Mouse (Mus musculus) CH12.LX (cell line): ENCODE measurements around the gene Syt3. TPM values are rescaled to one million over a fixed set of nuclear protein-coding genes. Genes with fewer than 3 reads are reported as not detected.
A peak's percentile ranks its signal among the peaks of the same experiment; 100 is the strongest.

Experiments used
- DNase-seq: peaks from one replicate; pipeline ENCODE4 v3.0.0-alpha.2; 2013; ENCODE audit errors: extremely low read depth
- H3K27ac ChIP-seq: 2 replicates; pipeline ENCODE4 v1.5.1; 2012; ENCODE audit warnings: low read depth, mild to moderate bottlenecking, control low read depth, moderate library complexity; ENCODE audit not compliant: insufficient read depth
- H3K27me3 ChIP-seq: replicated peaks from 2 replicates; pipeline ENCODE3; 2012; ENCODE audit warnings: inconsistent platforms
- H3K36me3 ChIP-seq, 2 experiments: replicated peaks in 1 of 2; 2 replicates each; pipeline versions ENCODE3 to v1.6.1; 2012; ENCODE audit warnings: inconsistent platforms in 1 of 2, low read length in 1 of 2, mild to moderate bottlenecking in 1 of 2, mixed read lengths in 1 of 2, moderate library complexity in 1 of 2; ENCODE audit not compliant: control insufficient read depth in 1 of 2, insufficient read depth in 1 of 2
- H3K4me1 ChIP-seq, 2 experiments: 2 replicates each; pipeline ENCODE4 v1.6.1; 2012; ENCODE audit warnings: inconsistent platforms in 1 of 2, moderate library complexity in 1 of 2; ENCODE audit not compliant: insufficient read depth in 2 of 2, control insufficient read depth in 1 of 2
- H3K4me2 ChIP-seq: 2 replicates; pipeline ENCODE4 v1.6.1; 2012; ENCODE audit warnings: low read depth, mild to moderate bottlenecking, control low read depth; ENCODE audit not compliant: poor library complexity, insufficient read depth, severe bottlenecking
- H3K4me3 ChIP-seq, 3 experiments: fragments of 150-350 bp in 1 of 3; sonication (generic) in 1 of 3; replicated peaks in 1 of 3; 2 replicates each; pipeline versions ENCODE3 to v1.5.1; 2011 to 2012; ENCODE audit warnings: low read depth in 2 of 3, low read length in 2 of 3, mild to moderate bottlenecking in 2 of 3, moderate library complexity in 2 of 3, control low read depth in 1 of 3, improper control_type of control experiment in 1 of 3, inconsistent platforms in 1 of 3, mixed read lengths in 1 of 3; ENCODE audit not compliant: poor library complexity in 1 of 3
- H3K79me2 ChIP-seq: replicated peaks from 2 replicates; pipeline ENCODE4 v1.6.1; 2012; ENCODE audit warnings: mild to moderate bottlenecking, moderate library complexity; ENCODE audit not compliant: control insufficient read depth, poor library complexity, insufficient read depth, severe bottlenecking; ENCODE audit errors: extremely low read depth
- H3K9ac ChIP-seq: 2 replicates; pipeline ENCODE4 v1.6.1; 2012; ENCODE audit warnings: low read depth, mild to moderate bottlenecking, control low read depth, moderate library complexity; ENCODE audit not compliant: insufficient read depth
- H3K9me3 ChIP-seq: replicated peaks from 2 replicates; pipeline ENCODE3; 2012; ENCODE audit warnings: low read length, inconsistent platforms, mixed read lengths
- BHLHE40 ChIP-seq: IDR thresholded peaks from 2 replicates; pipeline ENCODE4 v1.6.1; 2011; ENCODE audit warnings: mild to moderate bottlenecking, low read depth, low read length, improper control_type of control experiment
- CTCF ChIP-seq, 2 experiments: IDR thresholded peaks in 1 of 2; conservative IDR thresholded peaks in 1 of 2; 2 replicates each; pipeline ENCODE4 v1.5.1; 2011 to 2012; ENCODE audit warnings: low read depth in 2 of 2, low read length in 2 of 2, improper control_type of control experiment in 1 of 2, inconsistent platforms in 1 of 2, mild to moderate bottlenecking in 1 of 2, moderate library complexity in 1 of 2
- E2F4 ChIP-seq: IDR thresholded peaks from 2 replicates; pipeline ENCODE4 v1.6.1; 2011; ENCODE audit warnings: low read depth, low read length, improper control_type of control experiment; ENCODE audit not compliant: insufficient replicate concordance
- ELF1 ChIP-seq: IDR thresholded peaks from 2 replicates; pipeline ENCODE4 v1.6.1; 2014; ENCODE audit warnings: low read depth, mild to moderate bottlenecking, inconsistent platforms, low read length, improper control_type of control experiment
- EP300 ChIP-seq: IDR thresholded peaks from 2 replicates; pipeline ENCODE4 v1.6.1; 2011; ENCODE audit warnings: low read length, improper control_type of control experiment
- ETS1 ChIP-seq: conservative IDR thresholded peaks from 2 replicates; pipeline ENCODE4 v1.6.1; 2012; ENCODE audit warnings: low read depth, mild to moderate bottlenecking, inconsistent platforms, low read length, improper control_type of control experiment, moderate library complexity
- HCFC1 ChIP-seq: IDR thresholded peaks from 2 replicates; pipeline ENCODE4 v1.6.1; 2012; ENCODE audit warnings: low read depth, mild to moderate bottlenecking, inconsistent platforms, low read length, improper control_type of control experiment
- IRF4 ChIP-seq: IDR thresholded peaks from 2 replicates; pipeline ENCODE4 v1.6.1; 2014; ENCODE audit warnings: low read depth, mild to moderate bottlenecking, inconsistent platforms, low read length, improper control_type of control experiment
- KAT2A ChIP-seq: IDR thresholded peaks from 2 replicates; pipeline ENCODE4 v1.6.1; 2012; ENCODE audit warnings: low read length, improper control_type of control experiment, inconsistent platforms; ENCODE audit not compliant: insufficient replicate concordance
- MAFK ChIP-seq: IDR thresholded peaks from 2 replicates; pipeline ENCODE4 v1.6.1; 2011; ENCODE audit warnings: low read length, improper control_type of control experiment; ENCODE audit not compliant: insufficient replicate concordance
- MAZ ChIP-seq: IDR thresholded peaks from 2 replicates; pipeline ENCODE4 v1.6.1; 2012; ENCODE audit warnings: low read depth, mild to moderate bottlenecking, inconsistent platforms, low read length, improper control_type of control experiment, moderate library complexity
- MEF2A ChIP-seq: IDR thresholded peaks from 2 replicates; pipeline ENCODE4 v1.6.1; 2014; ENCODE audit warnings: low read depth, mild to moderate bottlenecking, inconsistent platforms, low read length, improper control_type of control experiment, borderline replicate concordance
- MXI1 ChIP-seq: IDR thresholded peaks from 2 replicates; pipeline ENCODE4 v1.6.1; 2011; ENCODE audit warnings: mild to moderate bottlenecking, low read depth, low read length, improper control_type of control experiment
- NELFE ChIP-seq: IDR thresholded peaks from 2 replicates; pipeline ENCODE4 v1.6.1; 2011; ENCODE audit warnings: low read depth, low read length, improper control_type of control experiment
- PAX5 ChIP-seq: IDR thresholded peaks from 2 replicates; pipeline ENCODE4 v1.6.1; 2012; ENCODE audit warnings: low read length, inconsistent platforms, mixed read lengths
- POLR2A ChIP-seq: IDR thresholded peaks from 2 replicates; pipeline ENCODE4 v1.6.1; 2011; ENCODE audit warnings: low read depth, mild to moderate bottlenecking, improper control_type of control experiment, low read length
- POLR2AphosphoS2 ChIP-seq: IDR thresholded peaks from 2 replicates; pipeline ENCODE4 v1.6.1; 2011; ENCODE audit warnings: low read depth, low read length, improper control_type of control experiment
- RAD21 ChIP-seq: IDR thresholded peaks from 2 replicates; pipeline ENCODE4 v1.6.1; 2011; ENCODE audit warnings: low read depth, mild to moderate bottlenecking, low read length, improper control_type of control experiment, moderate library complexity
- TBP ChIP-seq: conservative IDR thresholded peaks from 2 replicates; pipeline ENCODE4 v1.6.1; 2011; ENCODE audit warnings: low read depth, low read length, improper control_type of control experiment
- TCF12 ChIP-seq: IDR thresholded peaks from 2 replicates; pipeline ENCODE4 v1.6.1; 2014; ENCODE audit warnings: low read depth, mild to moderate bottlenecking, inconsistent platforms, low read length, improper control_type of control experiment
- USF1 ChIP-seq: IDR thresholded peaks from 2 replicates; pipeline ENCODE4 v1.6.1; 2014; ENCODE audit warnings: low read depth, mild to moderate bottlenecking, inconsistent platforms, low read length, improper control_type of control experiment
- USF2 ChIP-seq: conservative IDR thresholded peaks from 2 replicates; pipeline ENCODE4 v1.6.1; 2011; ENCODE audit warnings: low read depth, low read length, improper control_type of control experiment
- ZKSCAN1 ChIP-seq: IDR thresholded peaks from 2 replicates; pipeline ENCODE4 v1.6.1; 2012; ENCODE audit warnings: low read depth, inconsistent platforms, low read length, improper control_type of control experiment, borderline replicate concordance
- ZMIZ1 ChIP-seq: IDR thresholded peaks from 2 replicates; pipeline ENCODE4 v1.6.1; 2012; ENCODE audit warnings: low read depth, mild to moderate bottlenecking, inconsistent platforms, low read length, improper control_type of control experiment
- ZNF384 ChIP-seq: IDR thresholded peaks from 2 replicates; pipeline ENCODE4 v1.6.1; 2012; ENCODE audit warnings: low read depth, low read length, improper control_type of control experiment, inconsistent platforms
- dilution Hi-C: fragments of 300-500 bp; cut with MboI; formaldehyde crosslinking; loops from 2 replicates; pipeline ENCODE4 v1.14.3; 2020; ENCODE audit warnings: low sequenced_read_pairs; ENCODE audit not compliant: extremely low pct_unique_long_range_greater_than_20kb, extremely low pct_ligation_motif_present
- in situ Hi-C: fragments of 300-500 bp; cut with MboI; formaldehyde crosslinking; loops from 3 replicates; pipeline ENCODE4 v1.14.3; 2019; ENCODE audit warnings: low sequenced_read_pairs, low pct_ligation_motif_present, low pct_unique_long_range_greater_than_20kb, mixed read lengths
- polyA plus RNA-seq: library from polyadenylated mRNA; unstranded; fragments of >175 nt; gene quantifications from 2 replicates; pipeline ENCODE4 v1.2.1, GENCODE M21; 2012; ENCODE audit warnings: low read depth; ENCODE audit not compliant: insufficient read length
- total RNA-seq, 2 experiments: library from RNA; depleted of rRNA; stranded (reverse); fragments of 300-350 nt in 1 of 2; fragments of >200 nt in 1 of 2; gene quantifications; 2 replicates each; pipeline ENCODE4 v1.2.3; 2012 to 2014

The Syt3 gene
- total and polyA plus RNA-seq, 3 experiments, result 0.08 to 0.30 (median 0.11) TPM

GRCm38 (mm10) chr7:44411144-44411543 is 27.2 kb downstream of the Syt3 start:
- in situ Hi-C loops, result no loop called here
- no peak overlapping the region for H3K9ac ChIP-seq
- H3K79me2 ChIP-seq, result no peaks in the 10 kb centered on the region
- H3K4me1 ChIP-seq, result peaks cover 0 to 2% of the 10 kb centered on the region in 2 experiments; a peak in 2 of 4 replicates
- H3K9me3 ChIP-seq, result peaks cover 6% of the 10 kb centered on the region
- no peak overlapping the region for H3K4me3 ChIP-seq
- no peak overlapping the region for H3K4me2 ChIP-seq
- H3K27ac ChIP-seq, result no peak overlapping the region
- DNase-seq, result no peak
- TF ChIP-seq CTCF (conservative IDR thresholded peaks at IDR 0.05 in 1 of 2, IDR thresholded peaks at IDR 0.05 in 1 of 2; ENCODE audit: low read depth in 2 of 2, low read length in 2 of 2) (peak in 1 of 2 experiments; percentile 7; a peak in 1 of 4 replicates), MAFK (no peak)
- no peaks in the 10 kb centered on the region for H3K36me3 ChIP-seq
- peaks cover 82% of the 10 kb centered on the region for H3K27me3 ChIP-seq
- dilution Hi-C loops, result no loop called here

DNA sequence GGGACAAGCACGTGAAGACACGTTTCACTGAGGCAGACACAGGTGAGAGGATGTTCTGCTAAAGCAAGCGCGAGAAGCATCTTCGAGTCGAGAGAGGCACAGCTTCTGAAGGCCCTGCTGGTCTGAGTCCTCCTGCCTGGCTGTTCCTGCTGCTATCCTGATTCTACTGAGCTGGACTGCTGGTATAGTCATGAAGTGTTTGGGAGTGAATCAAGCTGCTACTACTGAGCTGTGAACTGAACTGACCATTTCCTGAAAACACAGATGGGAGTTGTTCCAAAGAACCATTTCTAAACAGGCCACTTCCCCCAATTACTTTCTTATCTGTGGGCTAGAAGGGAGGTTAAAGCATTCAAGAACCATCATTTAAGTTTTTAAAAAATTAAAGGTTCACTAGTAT is 29.4 kb downstream of the Syt3 start:
- no peaks in the 10 kb centered on the region for H3K4me1 ChIP-seq
- H3K36me3 ChIP-seq, result no peaks in the 10 kb centered on the region
- no peaks in the 10 kb centered on the region for H3K79me2 ChIP-seq
- peaks cover 6% of the 10 kb centered on the region for H3K9me3 ChIP-seq
- no peak for DNase-seq
- peaks cover 82% of the 10 kb centered on the region for H3K27me3 ChIP-seq
- dilution Hi-C loops (no loop called here), in situ Hi-C loops (no loop called here)
- H3K4me2 ChIP-seq, result no peak overlapping the region
- H3K9ac ChIP-seq, result no peak overlapping the region
- no peak overlapping the region for H3K27ac ChIP-seq
- H3K4me3 ChIP-seq, result no peak overlapping the region
- TF ChIP-seq PAX5 (no peak), USF2 (no peak), IRF4 (no peak), MEF2A (no peak), USF1 (no peak), POLR2A (no peak), E2F4 (no peak), TBP (no peak), ZNF384 (no peak), NELFE (no peak)

GRCm38 (mm10) chr7:44427666-44428065 is 43.8 kb downstream of the Syt3 start:
- TF ChIP-seq E2F4 (no peak), ELF1 (no peak), ZMIZ1 (no peak), PAX5 (no peak), ETS1 (no peak), ZKSCAN1 (no peak), TCF12 (no peak), MXI1 (no peak), HCFC1 (no peak), POLR2AphosphoS2 (no peak), MAZ (no peak), EP300 (no peak), BHLHE40 (no peak), RAD21 (no peak), IRF4 (no peak), KAT2A (no peak)
- TF ChIP-seq, all 38 proteins: peak for 0
- Histone ChIP-seq H3K27ac (no peak overlapping the region), H3K79me2 (no peaks in the 10 kb centered on the region), H3K36me3 (no peaks in the 10 kb centered on the region), H3K4me2 (no peak overlapping the region), H3K4me3 (no peak overlapping the region), H3K27me3 (peaks cover 83% of the 10 kb centered on the region), H3K9me3 (no peaks in the 10 kb centered on the region), H3K9ac (no peak overlapping the region), H3K4me1 (peaks cover 2 to 5% of the 10 kb centered on the region in 2 experiments; a peak in 2 of 4 replicates)
- in situ Hi-C loops, result no loop called here
- DNase-seq, result no peak
- dilution Hi-C loops, result no loop called here
